Mouse (Mus musculus) thymus, adult 2 months (tissue): ENCODE data around the gene Manf. TPM values are rescaled to one million over a fixed set of nuclear protein-coding genes. Genes with fewer than 3 reads are reported as not detected.
A peak's percentile ranks its signal among the peaks of the same experiment; 100 is the strongest.

Experiments
- DNase-seq: peaks from one replicate; pipeline ENCODE4 v3.0.0; 2021
- H3K27ac ChIP-seq: fragments of 200-500 bp; 2 replicates; pipeline ENCODE4 v1.5.1; 2012; ENCODE audit warnings: low read length, control low read depth; ENCODE audit not compliant: control insufficient read depth, insufficient read depth
- H3K27me3 ChIP-seq: fragments of 200-500 bp; 2 replicates; pipeline ENCODE4 v1.6.1; 2012; ENCODE audit warnings: mild to moderate bottlenecking, low read length, moderate library complexity, mixed read lengths; ENCODE audit not compliant: control insufficient read depth, insufficient read depth
- H3K36me3 ChIP-seq: fragments of 200-500 bp; 2 replicates; pipeline ENCODE4 v1.6.1; 2012; ENCODE audit warnings: mild to moderate bottlenecking, low read length, moderate library complexity; ENCODE audit not compliant: control insufficient read depth, insufficient read depth
- H3K4me1 ChIP-seq: fragments of 200-500 bp; replicated peaks from 2 replicates; pipeline ENCODE4 v1.6.1; 2012; ENCODE audit warnings: low read length; ENCODE audit not compliant: control insufficient read depth, insufficient read depth
- H3K4me3 ChIP-seq: fragments of 200-500 bp; 2 replicates; pipeline ENCODE4 v1.5.1; 2012; ENCODE audit warnings: mild to moderate bottlenecking, low read length, control low read depth, moderate library complexity; ENCODE audit not compliant: control insufficient read depth, insufficient read depth
- CTCF ChIP-seq: fragments of 200-500 bp; IDR thresholded peaks from 2 replicates; pipeline ENCODE4 v1.5.1; 2012; ENCODE audit warnings: mild to moderate bottlenecking, control low read depth, low read length, moderate library complexity, borderline replicate concordance; ENCODE audit not compliant: control insufficient read depth, poor library complexity, insufficient read depth; ENCODE audit errors: extremely low read depth
- POLR2A ChIP-seq: fragments of 200-500 bp; IDR thresholded peaks from 2 replicates; pipeline ENCODE4 v1.6.1; 2012; ENCODE audit warnings: mild to moderate bottlenecking, low read length, control low read depth, moderate library complexity; ENCODE audit not compliant: control insufficient read depth, poor library complexity, insufficient read depth; ENCODE audit errors: extremely low read depth
- WGBS: fragments of 180-500 bp; shearing (Covaris S2); methylation state at CpG from one replicate; pipeline ENCODE4 v1.1.7; 2018; 5-methylcytosine and 5-hydroxymethylcytosine counted together
- polyA plus RNA-seq: library from polyadenylated mRNA; depleted of rRNA; stranded (reverse); fragments of >200 nt; gene quantifications from 2 replicates; pipeline ENCODE4 v1.2.3, GENCODE M21; 2012

Manf gene
- polyA plus RNA-seq, 1 experiment, result 12.5 TPM

- no peaks in the 10 kb centered on the region for H3K4me1 ChIP-seq
- WGBS, result 94% methylated on average over 8 of the region's 8 CpGs
- no peaks in the 10 kb centered on the region for H3K27me3 ChIP-seq
- no peak for TF ChIP-seq CTCF
- TF ChIP-seq POLR2A, result no peak
- H3K27ac ChIP-seq, result no peak overlapping the region
- H3K36me3 ChIP-seq, result no peaks in the 10 kb centered on the region
- H3K4me3 ChIP-seq, result no peak overlapping the region
- no peak for DNase-seq
These were observed 14.8 kb upstream of the Manf start for GRCm38 (mm10) chr9:106906597-106906996.

DNA sequence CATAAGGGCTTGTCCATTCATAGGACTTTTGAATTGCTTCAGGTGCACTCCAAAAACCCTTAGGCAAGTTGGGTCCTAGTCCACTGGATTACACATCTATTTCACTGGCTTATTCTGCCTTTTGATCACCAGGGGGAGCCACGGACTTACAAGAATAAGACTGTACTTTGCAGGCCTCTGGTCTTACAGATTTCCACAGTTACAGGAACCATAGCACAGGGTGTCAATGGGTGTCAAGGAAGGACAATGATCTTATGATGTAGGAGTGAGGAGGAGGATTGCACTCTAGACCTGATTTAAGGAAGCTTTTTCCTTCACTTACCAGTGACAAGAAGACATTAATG is 12.0 kb upstream of the Manf start:
- Histone ChIP-seq H3K27me3 (no peaks in the 10 kb centered on the region), H3K4me3 (no peak overlapping the region), H3K27ac (no peak overlapping the region), H3K36me3 (no peaks in the 10 kb centered on the region), H3K4me1 (no peaks in the 10 kb centered on the region)
- TF ChIP-seq CTCF, result no peak
- no peak for TF ChIP-seq POLR2A
- peak; percentile 34 for DNase-seq
- WGBS, result 4% methylated on average over 1 of the region's 1 CpGs

GRCm38 (mm10) chr9:106903099-106903790 is 11.5 kb upstream of the Manf start:
- DNase-seq, result no peak
- no peaks in the 10 kb centered on the region for H3K27me3 ChIP-seq
- H3K4me1 ChIP-seq, result no peaks in the 10 kb centered on the region
- 81% methylated on average over 4 of the region's 4 CpGs for WGBS
- no peaks in the 10 kb centered on the region for H3K36me3 ChIP-seq
- no peak for TF ChIP-seq POLR2A
- no peak overlapping the region for H3K4me3 ChIP-seq
- no peak overlapping the region for H3K27ac ChIP-seq

- WGBS, result 93% methylated on average over 7 of the region's 7 CpGs
- no peak overlapping the region for H3K27ac ChIP-seq
These were observed 9.8 kb upstream of the Manf start for GRCm38 (mm10) chr9:106901596-106901995.

GRCm38 (mm10) chr9:106898901-106899300 is 7.1 kb upstream of the Manf start:
- no peak overlapping the region for H3K27ac ChIP-seq
- DNase-seq, result no peak
- no peaks in the 10 kb centered on the region for H3K36me3 ChIP-seq
- TF ChIP-seq CTCF (no peak), POLR2A (no peak)
- no peaks in the 10 kb centered on the region for H3K27me3 ChIP-seq
- H3K4me3 ChIP-seq, result no peak overlapping the region
- WGBS, result 97% methylated on average over 1 of the region's 1 CpGs
- H3K4me1 ChIP-seq, result no peaks in the 10 kb centered on the region

More at GRCm38 (mm10) chr9:106901596-106901995, 9.8 kb upstream of the Manf start:
- Histone ChIP-seq H3K4me1 (no peaks in the 10 kb centered on the region), H3K36me3 (no peaks in the 10 kb centered on the region), H3K4me3 (no peak overlapping the region), H3K27me3 (no peaks in the 10 kb centered on the region)
- DNase-seq, result no peak
- TF ChIP-seq CTCF (no peak), POLR2A (no peak)

- no peaks in the 10 kb centered on the region for H3K27me3 ChIP-seq
- no peak overlapping the region for H3K27ac ChIP-seq
- TF ChIP-seq CTCF, result no peak
- TF ChIP-seq POLR2A, result no peak
- DNase-seq, result no peak
- peaks cover 7% of the 10 kb centered on the region for H3K4me1 ChIP-seq
- peaks cover 5% of the 10 kb centered on the region; the same call in 1 of the 2 replicates for H3K36me3 ChIP-seq
- no peak overlapping the region for H3K4me3 ChIP-seq
- 88% methylated on average over 3 of the region's 3 CpGs for WGBS
These were observed 1.5 kb upstream of the Manf start for GRCm38 (mm10) chr9:106893327-106893726.

GRCm38 (mm10) chr9:106892552-106892875 is 735 bp upstream of the Manf start:
- Histone ChIP-seq H3K4me3 (peak overlapping the region; percentile 60), H3K4me1 (peaks cover 13% of the 10 kb centered on the region)
- no peak for TF ChIP-seq CTCF

More at GRCm38 (mm10) chr9:106892552-106892875, 735 bp upstream of the Manf start:
- Histone ChIP-seq H3K27ac (peak overlapping the region; percentile 41; the same call in 1 of the 2 replicates), H3K27me3 (no peaks in the 10 kb centered on the region), H3K36me3 (peaks cover 5% of the 10 kb centered on the region; the same call in 1 of the 2 replicates)
- 2% methylated on average over 9 of the region's 9 CpGs for WGBS
- DNase-seq, result no peak
